Mouse (Mus musculus) induced T-regulatory cell, adult 2 months (primary cell): ENCODE results near the gene Card19.

Source experiments
- DNase-seq: peaks from one replicate; pipeline ENCODE4 v3.0.0-alpha.2; 2012; ENCODE audit warnings: low read depth

The Card19 gene

DNA sequence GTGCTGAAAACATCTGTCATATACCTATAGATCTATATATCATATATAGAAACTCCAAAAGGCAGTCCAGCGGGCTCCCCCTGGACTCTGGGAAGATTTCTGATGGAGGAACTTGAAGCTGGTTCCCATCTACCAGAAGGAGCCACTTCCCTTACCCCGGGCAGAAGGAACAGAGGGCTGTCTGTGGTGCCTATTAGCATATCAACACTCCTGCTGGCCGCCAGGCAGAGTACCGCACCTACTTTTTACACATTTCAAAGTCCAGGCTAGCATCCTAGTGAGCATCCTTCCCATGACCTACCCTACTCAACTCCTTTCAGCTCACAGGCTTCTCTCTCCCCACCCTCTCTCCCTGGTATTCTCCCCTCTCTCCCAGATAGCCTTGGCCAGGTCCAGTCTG is 9.8 kb upstream of the Card19 start:
- no peak for DNase-seq

GRCm38 (mm10) chr13:49225159-49225558 is 9.3 kb upstream of the Card19 start:
- DNase-seq: no peak

GRCm38 (mm10) chr13:49224729-49225128 is 8.9 kb upstream of the Card19 start:
- no peak for DNase-seq

GRCm38 (mm10) chr13:49224314-49224713 is 8.5 kb upstream of the Card19 start:
- no peak for DNase-seq

GRCm38 (mm10) chr13:49220912-49221311 is 5.1 kb upstream of the Card19 start:
- peak; percentile 21 for DNase-seq

GRCm38 (mm10) chr13:49219367-49219766 is 3.5 kb upstream of the Card19 start:
- no peak for DNase-seq

GRCm38 (mm10) chr13:49218651-49219050 is 2.8 kb upstream of the Card19 start:
- DNase-seq: no peak

- DNase-seq: no peak
Observed at GRCm38 (mm10) chr13:49216808-49217561, 1.1 kb upstream of the Card19 start.

- DNase-seq: no peak
Observed at GRCm38 (mm10) chr13:49216220-49216552, 349 bp upstream of the Card19 start.

GRCm38 (mm10) chr13:49215128-49215503 is 721 bp downstream of the Card19 start:
- no peak for DNase-seq

DNA sequence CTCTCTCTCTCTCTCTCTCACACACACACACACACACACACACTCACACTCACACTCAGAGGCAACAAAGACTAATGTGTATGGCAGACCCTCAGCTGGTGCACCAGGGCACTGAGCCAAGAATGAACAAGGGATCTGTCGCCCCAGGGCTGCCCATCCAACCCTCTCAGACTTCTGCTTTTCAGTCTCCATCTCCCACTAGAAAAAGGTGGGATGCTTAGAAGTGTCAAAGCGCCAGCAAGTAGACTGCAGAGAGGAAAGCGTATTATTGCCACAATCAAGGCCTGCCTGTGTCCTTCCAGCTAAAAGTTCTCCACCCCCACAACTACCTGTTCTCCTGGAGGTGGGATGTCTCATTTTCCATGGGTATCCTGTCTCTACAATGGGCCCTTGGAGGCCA is 1.4 kb downstream of the Card19 start:
- DNase-seq: peak; percentile 25

DNA sequence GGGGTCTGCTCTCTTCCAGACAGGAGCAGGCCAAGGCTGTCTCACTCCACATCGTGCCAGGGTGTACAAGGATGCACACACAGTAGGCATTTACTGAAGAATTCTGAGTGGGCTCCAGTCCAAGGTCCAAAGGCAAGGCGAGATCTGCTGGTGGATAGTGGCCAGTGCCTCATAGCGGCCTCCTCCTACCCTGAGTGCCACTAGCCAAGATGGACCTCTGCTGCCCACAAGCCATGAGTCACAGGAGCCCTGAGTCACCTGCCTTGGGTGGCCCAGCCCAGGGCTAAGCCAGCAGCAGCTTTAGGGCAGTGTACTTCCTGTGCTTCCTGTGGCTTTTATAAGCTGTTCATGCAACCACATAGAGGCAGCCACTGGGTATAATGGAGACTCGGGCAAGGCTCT is 2.3 kb downstream of the Card19 start:
- DNase-seq: peak; percentile 70

- no peak for DNase-seq
Observed at GRCm38 (mm10) chr13:49212711-49213500, 2.9 kb downstream of the Card19 start.

DNA sequence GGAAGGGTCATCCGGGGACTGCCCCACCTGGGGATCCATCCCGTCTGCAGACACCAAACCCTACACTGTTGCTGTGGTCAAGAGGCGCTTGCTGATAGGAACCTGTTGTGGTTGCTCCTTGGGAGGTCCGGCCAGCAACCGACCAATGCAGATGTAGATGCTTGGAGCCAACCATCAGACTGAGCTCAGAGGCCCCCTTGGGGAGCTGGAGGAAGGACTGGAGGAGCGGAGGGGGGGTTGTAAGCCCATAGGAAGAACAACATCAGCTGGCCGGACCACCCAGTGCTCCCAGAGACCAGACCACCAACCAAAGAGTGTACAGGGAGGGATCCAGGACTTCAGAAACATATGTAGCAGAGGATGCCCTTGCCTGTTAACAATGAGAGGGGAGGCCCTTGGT is 6.5 kb downstream of the Card19 start:
- DNase-seq: no peak

GRCm38 (mm10) chr13:49206341-49206740 is 9.5 kb downstream of the Card19 start:
- DNase-seq: no peak

GRCm38 (mm10) chr13:49205381-49205998 is 10.3 kb downstream of the Card19 start:
- peak; percentile 88 for DNase-seq

DNA sequence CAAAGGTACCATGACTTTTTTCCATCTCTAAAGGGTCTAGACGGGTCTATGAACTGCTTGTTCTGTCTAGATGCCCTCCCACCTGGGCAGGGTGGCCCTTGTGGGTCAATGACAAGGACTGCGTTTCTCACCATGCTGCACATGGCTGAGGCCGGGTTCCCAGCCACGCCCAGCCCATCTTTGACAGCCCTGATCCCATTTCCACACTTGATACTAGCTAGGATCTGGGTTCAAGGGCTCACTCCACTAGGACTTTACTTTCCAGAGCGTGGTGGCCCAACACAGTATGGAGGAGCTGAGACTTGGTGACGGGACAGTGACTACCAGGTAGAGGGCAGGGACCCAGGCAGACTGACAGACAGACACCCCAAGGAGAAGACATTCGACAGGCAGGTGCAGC is 13.3 kb downstream of the Card19 start:
- no peak for DNase-seq

- DNase-seq: peak; percentile 25
Observed at GRCm38 (mm10) chr13:49200688-49201087, 15.1 kb downstream of the Card19 start.

- no peak for DNase-seq
Observed at GRCm38 (mm10) chr13:49199891-49200290, 15.9 kb downstream of the Card19 start.

DNA sequence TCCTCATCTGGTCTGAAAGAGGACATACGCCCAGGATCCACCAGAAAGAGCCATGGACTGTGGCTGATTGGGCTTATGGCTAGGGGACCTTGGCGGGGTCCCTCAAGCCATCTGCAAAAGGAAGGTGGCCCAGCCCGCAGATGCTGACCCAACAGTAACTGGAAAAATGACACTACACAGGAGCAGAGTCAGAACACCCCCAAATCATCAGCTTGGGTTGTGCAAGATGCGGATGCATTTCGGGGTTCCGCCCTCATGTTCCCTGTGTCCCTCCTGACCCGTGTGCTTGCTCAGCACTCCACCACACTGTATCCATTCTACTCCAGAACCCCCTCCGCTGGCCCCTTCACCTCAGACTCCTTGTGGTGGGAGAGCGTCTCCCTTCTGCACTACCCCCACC is 17.1 kb downstream of the Card19 start:
- DNase-seq: no peak

- DNase-seq: no peak
Observed at GRCm38 (mm10) chr13:49196766-49197165, 19.1 kb downstream of the Card19 start.

GRCm38 (mm10) chr13:49196211-49196610 is 19.6 kb downstream of the Card19 start:
- DNase-seq: no peak

DNA sequence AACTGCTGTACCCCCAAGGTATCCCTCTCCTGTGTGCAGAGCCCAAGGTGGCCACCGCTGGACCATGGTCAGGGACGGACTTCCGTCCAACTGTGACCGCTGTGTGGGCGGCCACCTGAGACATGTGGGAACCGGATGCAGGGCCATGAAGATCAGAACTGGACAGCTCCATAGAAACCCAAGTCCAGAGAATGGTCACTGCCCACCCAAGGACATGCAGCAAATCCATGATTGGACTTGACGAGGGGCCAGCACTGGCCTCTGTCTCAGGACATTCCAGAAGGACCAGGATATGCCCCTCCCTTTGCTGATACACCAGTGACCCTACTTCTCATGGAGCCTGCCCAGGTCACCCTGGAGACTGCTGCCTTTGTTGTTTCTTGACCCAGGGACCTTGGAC is 20.2 kb downstream of the Card19 start:
- no peak for DNase-seq
